Mouse (Mus musculus): Measurements from ENCODE around the gene Cnih3.

Gene Cnih3

DNA sequence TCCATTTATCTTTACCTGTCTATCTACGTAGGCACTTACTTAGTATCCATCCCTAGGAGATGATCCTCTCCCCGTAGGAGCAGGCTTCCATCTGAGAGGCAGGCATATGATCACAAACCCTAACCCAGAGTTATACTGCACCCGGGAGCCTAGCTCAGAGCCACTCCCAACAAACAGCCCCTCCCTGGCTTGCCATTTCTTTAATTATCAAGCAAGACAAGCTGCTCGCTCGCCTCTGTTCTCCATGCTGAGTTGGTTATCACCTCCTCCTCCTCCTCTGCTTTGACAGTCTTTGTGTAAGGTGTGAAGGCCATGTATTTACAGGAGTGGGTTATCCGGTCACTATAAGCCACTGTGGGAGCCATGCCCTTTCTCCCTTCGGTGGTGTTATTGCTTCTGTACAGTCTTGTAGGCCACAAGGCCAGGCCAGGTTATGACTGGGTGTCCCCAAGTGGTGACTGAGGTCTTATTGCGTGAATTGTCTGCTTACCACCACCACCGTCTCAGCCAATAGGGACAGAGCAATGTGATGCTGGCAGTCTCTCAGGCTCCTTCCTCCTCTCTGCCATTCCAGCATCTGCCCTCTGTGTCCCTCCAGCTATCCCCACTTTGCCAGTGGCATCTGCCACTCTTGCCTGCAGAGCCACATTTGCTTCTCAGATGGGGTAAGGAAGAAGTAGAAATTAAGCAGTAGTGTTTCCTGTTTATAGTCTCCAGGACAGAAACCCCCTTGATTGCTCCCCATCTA, 22.4 kb downstream of the Cnih3 start:
- TF ChIP-seq POU5F1 (IDR thresholded peaks at IDR 0.05; ENCODE audit: borderline replicate concordance, low read length) (no peak), NANOG (IDR thresholded peaks at IDR 0.05; ENCODE audit: borderline replicate concordance, low read length) (no peak), CTCF (conservative IDR thresholded peaks at IDR 0.05; ENCODE audit: low read length) (no peak)
- Histone ChIP-seq H3K4me3 (replicated peaks; ENCODE audit: low read length) (no peak overlapping the region), H3K9me3 (ENCODE audit: low read length) (no peaks in the 10 kb centered on the region), H3K36me3 (ENCODE audit: insufficient read depth, low read length) (no peaks in the 10 kb centered on the region), H3K4me1 (replicated peaks; ENCODE audit: low read depth, low read length) (no peaks in the 10 kb centered on the region), H3K27me3 (ENCODE audit: insufficient read depth, low read length) (peaks cover 54% of the 10 kb centered on the region)

DNA sequence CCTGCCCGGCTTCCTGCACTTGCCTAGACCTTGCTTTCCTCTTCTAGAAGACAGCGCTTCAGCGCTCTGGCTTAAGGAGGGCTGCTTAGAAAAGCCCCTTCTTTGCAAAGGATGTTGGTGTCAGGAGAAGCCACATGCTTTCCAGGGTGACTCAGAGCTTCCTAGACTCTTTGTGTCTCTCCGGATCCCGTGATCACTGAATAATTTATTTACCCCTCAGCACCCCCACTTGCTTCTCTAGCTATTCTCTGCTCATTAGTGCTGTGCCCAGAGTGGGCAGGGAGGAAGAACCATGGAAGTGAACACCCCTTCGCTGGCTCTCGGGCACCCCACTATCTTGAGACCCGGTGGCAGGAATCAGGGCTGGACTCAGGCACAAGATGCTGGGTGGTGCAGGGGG, 24.0 kb downstream of the Cnih3 start:
- TF ChIP-seq NANOG (IDR thresholded peaks at IDR 0.05; ENCODE audit: borderline replicate concordance, low read length) (no peak), POU5F1 (IDR thresholded peaks at IDR 0.05; ENCODE audit: borderline replicate concordance, low read length) (no peak)
- no peak overlapping the region for H3K4me3 ChIP-seq (replicated peaks; ENCODE audit: low read length)

GRCm38 (mm10) chr1:181379664-181380063, 27.2 kb downstream of the Cnih3 start:
- H3K27me3 ChIP-seq (ENCODE audit: insufficient read depth, low read length), result peaks cover 63% of the 10 kb centered on the region
- H3K36me3 ChIP-seq (ENCODE audit: insufficient read depth, low read length), result no peaks in the 10 kb centered on the region
- TF ChIP-seq NANOG (IDR thresholded peaks at IDR 0.05; ENCODE audit: borderline replicate concordance, low read length), result no peak
- TF ChIP-seq CTCF (conservative IDR thresholded peaks at IDR 0.05; ENCODE audit: low read length), result peak; percentile 96
- no peak for TF ChIP-seq POU5F1 (IDR thresholded peaks at IDR 0.05; ENCODE audit: borderline replicate concordance, low read length)
- peaks cover 6% of the 10 kb centered on the region for H3K4me1 ChIP-seq (replicated peaks; ENCODE audit: low read depth, low read length)
- H3K9me3 ChIP-seq (ENCODE audit: low read length), result no peaks in the 10 kb centered on the region
- H3K4me3 ChIP-seq (replicated peaks; ENCODE audit: low read length), result no peak overlapping the region

More for the DNA sequence above, 24.0 kb downstream of the Cnih3 start:
- Histone ChIP-seq H3K4me1 (replicated peaks; ENCODE audit: low read depth, low read length) (no peaks in the 10 kb centered on the region), H3K36me3 (ENCODE audit: insufficient read depth, low read length) (no peaks in the 10 kb centered on the region), H3K9me3 (ENCODE audit: low read length) (no peaks in the 10 kb centered on the region), H3K27me3 (ENCODE audit: insufficient read depth, low read length) (peaks cover 48% of the 10 kb centered on the region)

- Histone ChIP-seq H3K27me3 (ENCODE audit: insufficient read depth, low read length) (peaks cover 47% of the 10 kb centered on the region), H3K36me3 (ENCODE audit: insufficient read depth, low read length) (no peaks in the 10 kb centered on the region), H3K9me3 (ENCODE audit: low read length) (no peaks in the 10 kb centered on the region), H3K4me1 (replicated peaks; ENCODE audit: low read depth, low read length) (peaks cover 12% of the 10 kb centered on the region), H3K4me3 (replicated peaks; ENCODE audit: low read length) (no peak overlapping the region)
- TF ChIP-seq NANOG (IDR thresholded peaks at IDR 0.05; ENCODE audit: borderline replicate concordance, low read length) (no peak), POU5F1 (IDR thresholded peaks at IDR 0.05; ENCODE audit: borderline replicate concordance, low read length) (no peak), CTCF (conservative IDR thresholded peaks at IDR 0.05; ENCODE audit: low read length) (no peak)
Observed at GRCm38 (mm10) chr1:181381410-181382010, 29.1 kb downstream of the Cnih3 start.

GRCm38 (mm10) chr1:181389264-181389663, 36.8 kb downstream of the Cnih3 start:
- H3K4me1 ChIP-seq (replicated peaks; ENCODE audit: low read depth, low read length), result peaks cover 6% of the 10 kb centered on the region
- TF ChIP-seq CTCF (conservative IDR thresholded peaks at IDR 0.05; ENCODE audit: low read length) (no peak), NANOG (IDR thresholded peaks at IDR 0.05; ENCODE audit: borderline replicate concordance, low read length) (no peak), POU5F1 (IDR thresholded peaks at IDR 0.05; ENCODE audit: borderline replicate concordance, low read length) (no peak)
- peaks cover 3% of the 10 kb centered on the region; the same call in 1 of the 2 replicates for H3K27me3 ChIP-seq (ENCODE audit: insufficient read depth, low read length)
- H3K4me3 ChIP-seq (replicated peaks; ENCODE audit: low read length), result no peak overlapping the region
- peaks cover 19% of the 10 kb centered on the region for H3K9me3 ChIP-seq (ENCODE audit: low read length)
- no peaks in the 10 kb centered on the region for H3K36me3 ChIP-seq (ENCODE audit: insufficient read depth, low read length)

DNA sequence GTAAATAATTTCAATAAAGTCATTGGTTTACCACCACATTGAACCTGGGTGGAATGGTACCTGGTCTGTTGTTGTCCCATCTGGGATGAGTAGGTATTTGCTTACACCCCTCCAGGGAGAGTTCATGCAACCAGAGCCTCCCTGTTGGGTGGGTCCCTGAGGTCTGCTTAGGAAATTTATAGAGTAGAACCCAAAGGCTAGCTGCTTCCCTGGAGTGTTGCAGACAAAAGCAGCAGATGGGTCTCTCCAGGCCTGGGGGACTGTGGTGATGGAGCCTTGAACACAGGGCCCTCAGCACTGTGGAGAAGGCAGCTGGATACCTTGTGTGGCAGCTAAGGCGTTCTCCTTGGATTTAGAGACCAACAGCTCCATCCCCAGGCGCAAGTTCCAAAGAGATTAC, 40.1 kb downstream of the Cnih3 start:
- H3K4me3 ChIP-seq (replicated peaks; ENCODE audit: low read length), result no peak overlapping the region
- H3K9me3 ChIP-seq (ENCODE audit: low read length), result peaks cover 19% of the 10 kb centered on the region
- H3K27me3 ChIP-seq (ENCODE audit: insufficient read depth, low read length), result no peaks in the 10 kb centered on the region; the same call in 1 of the 2 replicates
- H3K36me3 ChIP-seq (ENCODE audit: insufficient read depth, low read length), result no peaks in the 10 kb centered on the region
- H3K4me1 ChIP-seq (replicated peaks; ENCODE audit: low read depth, low read length), result no peaks in the 10 kb centered on the region
- TF ChIP-seq POU5F1 (IDR thresholded peaks at IDR 0.05; ENCODE audit: borderline replicate concordance, low read length) (no peak), NANOG (IDR thresholded peaks at IDR 0.05; ENCODE audit: borderline replicate concordance, low read length) (no peak)

DNA sequence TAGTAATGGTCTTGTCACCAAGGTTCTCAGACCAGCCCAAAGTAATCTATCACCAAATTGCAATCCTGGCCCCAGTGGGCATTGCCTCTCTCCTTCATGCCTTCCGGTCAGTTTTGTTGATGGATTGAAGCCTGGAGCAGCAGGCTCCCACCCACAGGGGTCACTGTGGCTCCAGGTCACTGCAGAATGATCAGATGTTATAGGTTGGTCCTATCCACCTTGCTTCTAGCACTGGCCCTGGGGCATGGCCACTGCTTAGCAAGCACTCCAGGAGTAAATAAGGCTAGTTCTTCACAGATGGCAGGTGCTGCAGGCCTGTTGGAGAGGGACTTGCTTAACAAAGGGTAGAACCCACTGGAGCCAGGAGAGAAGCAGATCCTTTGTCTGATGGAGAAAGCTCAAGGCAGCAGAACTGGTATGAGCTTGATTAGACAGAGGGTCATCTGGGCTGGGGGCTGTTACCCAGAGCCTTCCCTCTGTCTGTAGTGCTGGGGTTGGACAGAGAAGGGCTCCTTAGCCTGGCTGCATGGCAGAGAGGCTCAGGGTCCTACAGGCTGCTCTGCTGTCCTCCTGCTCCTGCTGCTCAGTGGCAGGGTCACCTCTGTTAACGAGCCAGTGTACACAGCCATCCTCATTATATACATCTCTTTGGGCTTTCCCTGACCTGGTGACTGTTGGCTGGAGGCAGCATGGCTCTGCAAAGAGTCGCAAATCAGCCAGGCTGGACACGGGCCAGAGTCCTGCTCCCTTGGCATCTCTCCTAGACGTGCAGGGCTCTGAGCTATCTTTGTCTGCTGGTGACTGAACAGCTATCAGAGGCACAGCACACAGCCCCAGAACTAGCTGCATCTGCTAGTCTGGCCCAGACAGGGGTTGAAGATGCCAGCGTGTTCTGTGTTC, 41.1 kb downstream of the Cnih3 start:
- Histone ChIP-seq H3K9me3 (ENCODE audit: low read length) (peaks cover 12% of the 10 kb centered on the region), H3K27me3 (ENCODE audit: insufficient read depth, low read length) (no peaks in the 10 kb centered on the region; the same call in 1 of the 2 replicates), H3K4me1 (replicated peaks; ENCODE audit: low read depth, low read length) (no peaks in the 10 kb centered on the region), H3K4me3 (replicated peaks; ENCODE audit: low read length) (no peak overlapping the region), H3K36me3 (ENCODE audit: insufficient read depth, low read length) (no peaks in the 10 kb centered on the region)
- no peak for TF ChIP-seq CTCF (conservative IDR thresholded peaks at IDR 0.05; ENCODE audit: low read length)
- no peak for TF ChIP-seq POU5F1 (IDR thresholded peaks at IDR 0.05; ENCODE audit: borderline replicate concordance, low read length)
- TF ChIP-seq NANOG (IDR thresholded peaks at IDR 0.05; ENCODE audit: borderline replicate concordance, low read length), result no peak

- TF ChIP-seq POU5F1 (IDR thresholded peaks at IDR 0.05; ENCODE audit: borderline replicate concordance, low read length) (no peak), NANOG (IDR thresholded peaks at IDR 0.05; ENCODE audit: borderline replicate concordance, low read length) (no peak), CTCF (conservative IDR thresholded peaks at IDR 0.05; ENCODE audit: low read length) (no peak)
- Histone ChIP-seq H3K4me1 (replicated peaks; ENCODE audit: low read depth, low read length) (no peaks in the 10 kb centered on the region), H3K27me3 (ENCODE audit: insufficient read depth, low read length) (no peaks in the 10 kb centered on the region; the same call in 1 of the 2 replicates), H3K4me3 (replicated peaks; ENCODE audit: low read length) (no peak overlapping the region), H3K36me3 (ENCODE audit: insufficient read depth, low read length) (no peaks in the 10 kb centered on the region), H3K9me3 (ENCODE audit: low read length) (peaks cover 2% of the 10 kb centered on the region; the same call in 1 of the 2 replicates)
Observed at GRCm38 (mm10) chr1:181395234-181395828, 42.9 kb downstream of the Cnih3 start.

Data from E14TG2a.4 (cell line).